Mouse (Mus musculus) neural tube, embryonic 12.5 days (tissue): Measurements from ENCODE around the gene Ect2l. TPM values are rescaled to one million over a fixed set of nuclear protein-coding genes. Genes with fewer than 3 reads are reported as not detected.

Experiments
- ATAC-seq: fragments of 200-750 bp; cut with Nextera tagmentation; 2 replicates; pipeline ENCODE4 v1.8.0; 2017; ENCODE audit warnings: low read depth, mild to moderate bottlenecking, moderate TSS enrichment, moderate library complexity; ENCODE audit not compliant: low FRiP score
- H3K27ac ChIP-seq: fragments of 300-500 bp; sonication (generic); 2 replicates; pipeline ENCODE4 v1.5.1; 2016
- H3K27me3 ChIP-seq: fragments of 300-500 bp; sonication (generic); replicated peaks from 2 replicates; pipeline ENCODE4 v1.6.1; 2016; ENCODE audit warnings: mild to moderate bottlenecking
- H3K36me3 ChIP-seq: fragments of 300-500 bp; sonication (generic); 2 replicates; pipeline ENCODE4 v1.6.1; 2016; ENCODE audit warnings: mild to moderate bottlenecking
- H3K4me1 ChIP-seq: fragments of 300-500 bp; sonication (generic); 2 replicates; pipeline ENCODE4 v1.6.1; 2016
- H3K4me2 ChIP-seq: fragments of 300-500 bp; sonication (generic); replicated peaks from 2 replicates; pipeline ENCODE4 v1.6.1; 2016; ENCODE audit warnings: mild to moderate bottlenecking
- H3K4me3 ChIP-seq: fragments of 300-500 bp; sonication (generic); 2 replicates; pipeline ENCODE4 v1.5.1; 2016
- H3K9ac ChIP-seq: fragments of 300-500 bp; sonication (generic); 2 replicates; pipeline ENCODE4 v1.6.1; 2016; ENCODE audit warnings: mild to moderate bottlenecking
- H3K9me3 ChIP-seq: fragments of 300-500 bp; sonication (generic); 2 replicates; pipeline ENCODE4 v1.6.1; 2016; ENCODE audit warnings: mild to moderate bottlenecking
- WGBS: fragments of 180-500 bp; shearing (Covaris S2); methylation state at CpG from one replicate; pipeline ENCODE4 v1.1.7; 2016; 5-methylcytosine and 5-hydroxymethylcytosine counted together
- polyA plus RNA-seq: library from polyadenylated mRNA; unstranded; fragments of >200 nt; fragmentation: Nextera tagmentation; extraction: Ambion mirVana; gene quantifications from 2 replicates; pipeline ENCODE4 v1.2.1, GENCODE M21; 2016

The Ect2l gene
- polyA plus RNA-seq, 1 experiment from 2014 or later: 0.47 TPM

- Histone ChIP-seq H3K9ac (no peak overlapping the region), H3K36me3 (no peaks in the 10 kb centered on the region), H3K27me3 (no peaks in the 10 kb centered on the region), H3K4me1 (no peaks in the 10 kb centered on the region), H3K4me2 (no peak overlapping the region), H3K4me3 (no peak overlapping the region), H3K9me3 (no peaks in the 10 kb centered on the region), H3K27ac (no peak overlapping the region)
- 80% methylated on average over 6 of the region's 6 CpGs for WGBS
- ATAC-seq: no peak
Measured at GRCm38 (mm10) chr10:18210119-18210518, 571 bp downstream of the Ect2l start.

GRCm38 (mm10) chr10:18204067-18204466 lies 6.6 kb downstream of the Ect2l start:
- no peaks in the 10 kb centered on the region for H3K27me3 ChIP-seq
- H3K4me1 ChIP-seq: no peaks in the 10 kb centered on the region
- ATAC-seq: no peak
- 7% methylated on average over 7 of the region's 7 CpGs for WGBS
- H3K36me3 ChIP-seq: no peaks in the 10 kb centered on the region
- H3K27ac ChIP-seq: no peak overlapping the region
- no peaks in the 10 kb centered on the region for H3K9me3 ChIP-seq
- H3K4me2 ChIP-seq: no peak overlapping the region
- no peak overlapping the region for H3K4me3 ChIP-seq
- H3K9ac ChIP-seq: no peak overlapping the region

- ATAC-seq: no peak
- Histone ChIP-seq H3K27me3 (no peaks in the 10 kb centered on the region), H3K4me3 (no peak overlapping the region), H3K9ac (no peak overlapping the region), H3K9me3 (no peaks in the 10 kb centered on the region), H3K27ac (no peak overlapping the region), H3K4me1 (no peaks in the 10 kb centered on the region), H3K4me2 (no peak overlapping the region), H3K36me3 (no peaks in the 10 kb centered on the region)
- WGBS: 74% methylated on average over 3 of the region's 3 CpGs
Measured at GRCm38 (mm10) chr10:18202401-18202800, 8.3 kb downstream of the Ect2l start.

DNA sequence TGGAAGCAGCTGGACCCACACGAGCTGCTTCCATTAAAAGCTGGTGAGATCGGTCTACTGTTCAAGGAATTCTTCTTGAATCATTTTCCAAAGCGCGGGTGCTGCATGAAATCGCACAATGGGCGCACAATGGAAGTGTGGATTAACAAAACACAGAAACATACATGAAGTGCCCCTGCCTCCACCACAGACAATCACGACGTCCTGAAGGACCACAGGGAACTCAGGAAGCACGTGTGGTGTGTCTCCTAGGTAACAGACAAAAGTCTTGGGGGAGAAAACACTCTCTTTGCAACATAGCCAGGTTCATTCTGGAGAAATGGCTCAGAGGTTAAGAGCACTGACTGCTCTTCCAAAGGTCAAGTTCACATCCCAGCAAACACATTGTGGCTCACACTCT lies 10.0 kb downstream of the Ect2l start:
- Histone ChIP-seq H3K4me3 (no peak overlapping the region), H3K36me3 (no peaks in the 10 kb centered on the region), H3K4me2 (no peak overlapping the region), H3K9me3 (no peaks in the 10 kb centered on the region), H3K4me1 (no peaks in the 10 kb centered on the region), H3K27ac (no peak overlapping the region), H3K9ac (no peak overlapping the region), H3K27me3 (no peaks in the 10 kb centered on the region)
- ATAC-seq: no peak
- WGBS: 65% methylated on average over 9 of the region's 9 CpGs

- Histone ChIP-seq H3K4me3 (no peak overlapping the region), H3K36me3 (no peaks in the 10 kb centered on the region), H3K9ac (no peak overlapping the region), H3K9me3 (no peaks in the 10 kb centered on the region), H3K27me3 (no peaks in the 10 kb centered on the region), H3K4me2 (no peak overlapping the region), H3K4me1 (no peaks in the 10 kb centered on the region), H3K27ac (no peak overlapping the region)
- no peak for ATAC-seq
- 90% methylated on average over 4 of the region's 4 CpGs for WGBS
Measured at GRCm38 (mm10) chr10:18199919-18200318, 10.8 kb downstream of the Ect2l start.

- Histone ChIP-seq H3K4me2 (no peak overlapping the region), H3K27ac (no peak overlapping the region), H3K36me3 (no peaks in the 10 kb centered on the region), H3K9me3 (no peaks in the 10 kb centered on the region), H3K4me3 (no peak overlapping the region), H3K9ac (no peak overlapping the region), H3K27me3 (no peaks in the 10 kb centered on the region), H3K4me1 (no peaks in the 10 kb centered on the region)
- WGBS: 88% methylated on average over 5 of the region's 5 CpGs
- ATAC-seq: no peak
Measured at GRCm38 (mm10) chr10:18198286-18199015, 12.2 kb downstream of the Ect2l start.

GRCm38 (mm10) chr10:18197206-18197979 lies 13.3 kb downstream of the Ect2l start:
- ATAC-seq: peak; percentile 71; the same call in 1 of the 2 replicates
- no peak overlapping the region for H3K4me3 ChIP-seq
- no peaks in the 10 kb centered on the region for H3K4me1 ChIP-seq
- no peak overlapping the region for H3K9ac ChIP-seq
- no peak overlapping the region for H3K27ac ChIP-seq
- H3K27me3 ChIP-seq: no peaks in the 10 kb centered on the region
- no peaks in the 10 kb centered on the region for H3K36me3 ChIP-seq
- WGBS: 59% methylated on average over 14 of the region's 14 CpGs
- H3K4me2 ChIP-seq: peak overlapping the region; percentile 39
- no peaks in the 10 kb centered on the region for H3K9me3 ChIP-seq

GRCm38 (mm10) chr10:18194737-18195141 lies 16.0 kb downstream of the Ect2l start:
- 56% methylated on average over 14 of the region's 14 CpGs for WGBS
- no peak for ATAC-seq
- Histone ChIP-seq H3K9me3 (no peaks in the 10 kb centered on the region), H3K9ac (no peak overlapping the region), H3K27ac (no peak overlapping the region), H3K4me2 (no peak overlapping the region), H3K4me3 (no peak overlapping the region), H3K27me3 (no peaks in the 10 kb centered on the region), H3K36me3 (no peaks in the 10 kb centered on the region), H3K4me1 (no peaks in the 10 kb centered on the region)

GRCm38 (mm10) chr10:18194156-18194555 lies 16.5 kb downstream of the Ect2l start:
- no peak overlapping the region for H3K9ac ChIP-seq
- ATAC-seq: no peak
- 87% methylated on average over 11 of the region's 11 CpGs for WGBS

DNA sequence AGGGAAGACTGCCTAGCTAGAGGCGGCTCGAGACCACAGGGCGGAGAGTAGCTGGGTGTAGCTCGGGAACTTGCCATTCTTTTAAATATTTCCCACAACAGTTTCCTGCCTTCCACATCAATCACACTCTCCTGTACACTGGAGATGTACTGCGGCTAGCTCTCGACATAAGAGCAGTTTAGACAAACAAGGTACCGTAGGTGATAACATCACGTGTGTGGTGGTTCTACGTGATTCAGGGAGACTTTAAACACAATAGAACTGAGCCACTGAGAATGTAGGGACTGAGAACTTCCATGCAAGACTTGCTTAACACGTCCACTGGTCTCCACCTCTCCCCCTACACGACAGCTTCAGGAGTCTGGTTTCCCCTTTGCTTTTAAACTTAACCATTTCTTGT lies 17.5 kb downstream of the Ect2l start:
- ATAC-seq: no peak

More at GRCm38 (mm10) chr10:18194156-18194555, 16.5 kb downstream of the Ect2l start:
- H3K9me3 ChIP-seq: no peaks in the 10 kb centered on the region
- no peaks in the 10 kb centered on the region for H3K27me3 ChIP-seq
- H3K4me3 ChIP-seq: no peak overlapping the region
- no peaks in the 10 kb centered on the region for H3K36me3 ChIP-seq
- no peak overlapping the region for H3K27ac ChIP-seq
- no peak overlapping the region for H3K4me2 ChIP-seq
- no peaks in the 10 kb centered on the region for H3K4me1 ChIP-seq

GRCm38 (mm10) chr10:18191706-18192105 lies 19.0 kb downstream of the Ect2l start:
- 74% methylated on average over 8 of the region's 8 CpGs for WGBS
- H3K9me3 ChIP-seq: no peaks in the 10 kb centered on the region
- H3K27ac ChIP-seq: no peak overlapping the region
- H3K4me3 ChIP-seq: no peak overlapping the region
- H3K9ac ChIP-seq: no peak overlapping the region
- ATAC-seq: no peak
- H3K4me1 ChIP-seq: no peaks in the 10 kb centered on the region
- no peaks in the 10 kb centered on the region for H3K36me3 ChIP-seq
- H3K4me2 ChIP-seq: no peak overlapping the region
- H3K27me3 ChIP-seq: no peaks in the 10 kb centered on the region

More for the DNA sequence above, 17.5 kb downstream of the Ect2l start:
- no peaks in the 10 kb centered on the region for H3K36me3 ChIP-seq
- H3K27me3 ChIP-seq: no peaks in the 10 kb centered on the region
- no peaks in the 10 kb centered on the region for H3K4me1 ChIP-seq
- H3K4me3 ChIP-seq: no peak overlapping the region
- no peak overlapping the region for H3K9ac ChIP-seq
- H3K27ac ChIP-seq: no peak overlapping the region
- H3K4me2 ChIP-seq: no peak overlapping the region
- H3K9me3 ChIP-seq: no peaks in the 10 kb centered on the region
- 84% methylated on average over 11 of the region's 11 CpGs for WGBS

GRCm38 (mm10) chr10:18189498-18189897 lies 21.2 kb downstream of the Ect2l start:
- H3K36me3 ChIP-seq: no peaks in the 10 kb centered on the region
- no peak for ATAC-seq
- 84% methylated on average over 4 of the region's 4 CpGs for WGBS
- no peaks in the 10 kb centered on the region for H3K27me3 ChIP-seq
- no peaks in the 10 kb centered on the region for H3K9me3 ChIP-seq
- H3K27ac ChIP-seq: no peak overlapping the region
- H3K9ac ChIP-seq: no peak overlapping the region
- H3K4me3 ChIP-seq: no peak overlapping the region
- H3K4me2 ChIP-seq: no peak overlapping the region
- no peaks in the 10 kb centered on the region for H3K4me1 ChIP-seq
